In the genomic region with DNA sequence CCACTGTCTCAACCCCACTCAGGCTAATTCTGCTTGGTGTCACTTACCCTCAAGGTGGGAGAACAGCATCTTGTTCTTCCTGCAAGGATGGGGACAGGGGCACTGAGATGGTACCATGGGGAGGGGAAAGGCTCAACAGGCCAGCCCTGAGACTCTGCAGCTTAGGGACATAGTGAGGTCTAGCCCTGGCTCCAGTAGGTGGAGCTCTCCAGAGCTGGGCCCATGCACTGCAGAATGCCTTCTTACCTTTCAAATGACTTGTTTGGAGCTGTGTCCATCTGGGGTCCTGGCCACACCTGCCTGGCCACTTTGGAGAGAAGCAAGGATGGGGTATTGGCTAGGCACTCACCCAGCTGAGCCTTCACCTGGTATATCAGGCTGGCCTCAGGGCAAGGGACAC, we compare ENCODE assay signal across 18 mouse cellular contexts. TPM values are rescaled to one million over a fixed set of nuclear protein-coding genes. Genes with fewer than 3 reads are reported as not detected.
A peak's percentile ranks its signal among the peaks of the same experiment; 100 is the strongest.
DNase-seq lines count a peak whose midpoint lies in the region; ATAC-seq and TF ChIP-seq lines count a peak whose summit lies in the region.
"Had no signal": no experiment of that assay in that cellular context is flagged by ENCODE, and none has a peak within 500 bp of the region (broad histone marks: within the 10 kb centered on the region; RNA-seq: fewer than 3 reads in every experiment).

No protein-coding gene starts in this region.

- H3K4me1 ChIP-seq in liver, adult 2 months (ENCODE audit: control insufficient read depth, insufficient read depth, low read length): no peaks in the 10 kb centered on the region
- peaks cover 8 to 10% of the 10 kb centered on the region in 2 experiments for H3K4me1 ChIP-seq in MEL (ENCODE audit: control insufficient read depth in 1 of 2, insufficient read depth in 2 of 2, low read length in 2 of 2)
- H3K4me1 ChIP-seq in liver, embryonic 12.5 days: 0 out of 2 replicates have a peak, but pooled peaks cover 4% of the 10 kb centered on the region
- no peaks in the 10 kb centered on the region for H3K4me1 ChIP-seq in hindbrain, embryonic 11.5 days (replicated peaks; ENCODE audit: control insufficient read depth, insufficient read depth, low read length)
- H3K4me1 ChIP-seq: hindbrain, embryonic 15.5 days had no signal

- peak; percentile 20; the same call in 1 of the 2 replicates for TF ChIP-seq CTCF in liver, adult 2 months (IDR thresholded peaks at IDR 0.05; ENCODE audit: low read depth, low read length)
- peak; percentile 15 to 52 (median 43); a peak in 4 of 6 replicates for TF ChIP-seq CTCF in MEL (IDR thresholded peaks at IDR 0.05 in 2 of 3, conservative IDR thresholded peaks at IDR 0.05 in 1 of 3; ENCODE audit: control insufficient read depth in 1 of 3, insufficient read depth in 1 of 3, low read depth in 2 of 3, low read length in 3 of 3, poor library complexity in 1 of 3, severe bottlenecking in 1 of 3)

- no peak; the same call in 1 of the 2 replicates for TF ChIP-seq RAD21 in MEL (IDR thresholded peaks at IDR 0.05; ENCODE audit: low read depth, low read length)

- H3K36me3 ChIP-seq in liver, adult 2 months (ENCODE audit: control insufficient read depth, insufficient read depth, low read length): no peaks in the 10 kb centered on the region
- H3K36me3 ChIP-seq in MEL (ENCODE audit: control insufficient read depth in 1 of 2, insufficient read depth in 2 of 2, low read length in 2 of 2): peaks cover 0 to 6% of the 10 kb centered on the region in 2 experiments; a peak in 2 of 4 replicates
- no peaks in the 10 kb centered on the region for H3K36me3 ChIP-seq in liver, embryonic 12.5 days
- peaks cover 8% of the 10 kb centered on the region for H3K36me3 ChIP-seq in splenic B cell, adult 2 months (ENCODE audit: control insufficient read depth, insufficient read depth, low read length, poor library complexity, severe bottlenecking)
- no peaks in the 10 kb centered on the region for H3K36me3 ChIP-seq in hindbrain, embryonic 11.5 days (ENCODE audit: control insufficient read depth, insufficient read depth, low read length)
- H3K36me3 ChIP-seq: hindbrain, embryonic 15.5 days had no signal

- no peak for ATAC-seq in liver, embryonic 12.5 days
- no peak for ATAC-seq in hindbrain, embryonic 11.5 days (ENCODE audit: low FRiP score)

- no peak overlapping the region for H3K4me3 ChIP-seq in liver, adult 2 months (ENCODE audit: insufficient read depth, low read depth, low read length)
- H3K4me3 ChIP-seq in MEL (ENCODE audit: control insufficient read depth in 1 of 2, insufficient read depth in 1 of 2, low read depth in 2 of 2, low read length in 2 of 2): no peak overlapping the region
- H3K4me3 ChIP-seq in liver, embryonic 12.5 days: no peak overlapping the region
- no peak overlapping the region for H3K4me3 ChIP-seq in hindbrain, embryonic 11.5 days (ENCODE audit: low read depth, low read length)
- H3K4me3 ChIP-seq: erythroblast, embryonic 14.5 days; hindbrain, embryonic 15.5 days had no signal

- no peak overlapping the region for H3K9ac ChIP-seq in liver, adult 2 months (ENCODE audit: low read depth, low read length)
- no peak overlapping the region; the same call in 1 of the 2 replicates for H3K9ac ChIP-seq in MEL (ENCODE audit: control insufficient read depth, low read depth, low read length, poor library complexity, severe bottlenecking)
- H3K9ac ChIP-seq in liver, embryonic 12.5 days: no peak overlapping the region
- H3K9ac ChIP-seq in hindbrain, embryonic 11.5 days (ENCODE audit: low read depth, low read length): no peak overlapping the region
- H3K9ac ChIP-seq: hindbrain, embryonic 15.5 days had no signal

- H3K27ac ChIP-seq in liver, adult 2 months (replicated peaks; ENCODE audit: insufficient read depth, low read depth, low read length): no peak overlapping the region
- peak overlapping the region; percentile 75 for H3K27ac ChIP-seq in MEL (ENCODE audit: control insufficient read depth, low read depth, low read length)
- H3K27ac ChIP-seq in liver, embryonic 12.5 days: peak overlapping the region; percentile 41; the same call in 1 of the 2 replicates
- no peak overlapping the region for H3K27ac ChIP-seq in hindbrain, embryonic 11.5 days (ENCODE audit: low read depth, low read length)
- H3K27ac ChIP-seq: hindbrain, embryonic 15.5 days had no signal

- TF ChIP-seq POLR2A in liver, adult 2 months (IDR thresholded peaks at IDR 0.05; ENCODE audit: extremely low read depth, insufficient read depth, low read length): no peak
- no peak for TF ChIP-seq POLR2A in MEL (IDR thresholded peaks at IDR 0.05; ENCODE audit: control insufficient read depth in 1 of 2, insufficient read depth in 1 of 2, low read depth in 1 of 2, low read length in 2 of 2, poor library complexity in 1 of 2)

- no peak for DNase-seq in liver, adult 2 months (ENCODE audit: extremely low read depth, low read depth, low spot score)
- no peak for DNase-seq in liver
- DNase-seq in MEL (ENCODE audit: low read depth, low spot score): peak; percentile 40
- DNase-seq in splenic B cell, adult 2 months (ENCODE audit: low read depth, low spot score): peak; percentile 40
- DNase-seq in yolk sac, embryonic 10.5 days (ENCODE audit: low spot score): no peak
- no peak for DNase-seq in hindbrain, embryonic 11.5 days (ENCODE audit: low spot score)
- no peak for DNase-seq in urinary bladder, adult 18-20 months (ENCODE audit: low spot score in 2 of 2)
- DNase-seq: adrenal gland, postnatal 10 days; lung, adult 18-20 months; midbrain, embryonic 14.5 days; retina, postnatal 1 day had no signal

- H3K27me3 ChIP-seq in liver, adult 2 months (ENCODE audit: control insufficient read depth, insufficient read depth, low read length): no peaks in the 10 kb centered on the region
- no peaks in the 10 kb centered on the region for H3K27me3 ChIP-seq in MEL (ENCODE audit: control insufficient read depth in 1 of 2, insufficient read depth in 2 of 2, low read length in 2 of 2)
- no peaks in the 10 kb centered on the region for H3K27me3 ChIP-seq in liver, embryonic 12.5 days (replicated peaks)
- no peaks in the 10 kb centered on the region for H3K27me3 ChIP-seq in splenic B cell, adult 2 months (ENCODE audit: control insufficient read depth, insufficient read depth, low read length, poor library complexity, severe bottlenecking)
- no peaks in the 10 kb centered on the region for H3K27me3 ChIP-seq in hindbrain, embryonic 11.5 days (ENCODE audit: control insufficient read depth, insufficient read depth, low read length)
- H3K27me3 ChIP-seq: hindbrain, embryonic 15.5 days had no signal

- H3K4me2 ChIP-seq in liver, embryonic 12.5 days: no peak overlapping the region
- H3K4me2 ChIP-seq in hindbrain, embryonic 11.5 days (replicated peaks; ENCODE audit: low read depth, low read length): no peak overlapping the region
- H3K4me2 ChIP-seq: hindbrain, embryonic 15.5 days had no signal

- no peak for TF ChIP-seq EP300 in MEL (IDR thresholded peaks at IDR 0.05; ENCODE audit: low read depth in 1 of 2, low read length in 2 of 2)

- no peaks in the 10 kb centered on the region for H3K79me2 ChIP-seq in liver, adult 2 months (ENCODE audit: control insufficient read depth, insufficient read depth, low read length)
- no peaks in the 10 kb centered on the region for H3K79me2 ChIP-seq in MEL (ENCODE audit: control insufficient read depth, insufficient read depth, low read length, poor library complexity)

- H3K9me3 ChIP-seq in MEL (replicated peaks; ENCODE audit: insufficient read depth, low read length): no peaks in the 10 kb centered on the region
- H3K9me3 ChIP-seq in liver, embryonic 12.5 days (replicated peaks): no peaks in the 10 kb centered on the region
- no peaks in the 10 kb centered on the region for H3K9me3 ChIP-seq in hindbrain, embryonic 11.5 days (ENCODE audit: control insufficient read depth, low read length)
- H3K9me3 ChIP-seq: hindbrain, embryonic 15.5 days had no signal

RNA-seq across cellular contexts. Expression of a gene that starts 8.5 kb away (rescaled TPM):
- 0.60 and 1.0 TPM in 2 replicates for total RNA-seq in liver, adult 2 months (2014; rRNA removed)
- polyA plus RNA-seq in liver, adult 2 months (2012; rRNA removed): 0.51 and 1.4 TPM in 2 replicates
- 0.46 and 0.92 TPM in 2 replicates for total RNA-seq in MEL (2012; rRNA removed)
- polyA plus RNA-seq in MEL (2012; ENCODE audit: insufficient read depth in 1 of 2, insufficient read length in 2 of 2, low read depth in 1 of 2, low replicate concordance in 2 of 2, missing spikeins in 1 of 2): under 1 TPM in 1 of 2 experiments, not detected in 1; 0.79 TPM
- 1.7 and 1.8 TPM in 2 replicates for polyA plus RNA-seq in liver, embryonic 12.5 days (2016; fragmentation: Nextera tagmentation; extraction: Ambion mirVana)
- polyA plus RNA-seq in hindbrain, embryonic 11.5 days (2014; fragmentation: Nextera tagmentation; extraction: Ambion mirVana): 0.77 and 3.1 TPM in 2 replicates

RNA-seq across cellular contexts. Expression of a gene that starts 25.1 kb away (rescaled TPM):
- 15.3 and 25.1 TPM in 2 replicates for total RNA-seq in liver, adult 2 months (2014; rRNA removed)
- 22.6 and 24.4 TPM in 2 replicates for polyA plus RNA-seq in liver, adult 2 months (2012; rRNA removed)
- total RNA-seq in MEL (2012; rRNA removed): 268 and 304 TPM in 2 replicates
- polyA plus RNA-seq in MEL (2012; ENCODE audit: insufficient read depth in 1 of 2, insufficient read length in 2 of 2, low read depth in 1 of 2, low replicate concordance in 2 of 2, missing spikeins in 1 of 2): 100 to 1,000 TPM in 1 of 2 experiments, not detected in 1; 424 TPM
- 259 and 263 TPM in 2 replicates for polyA plus RNA-seq in liver, embryonic 12.5 days (2016; fragmentation: Nextera tagmentation; extraction: Ambion mirVana)
- polyA plus RNA-seq in hindbrain, embryonic 11.5 days (2014; fragmentation: Nextera tagmentation; extraction: Ambion mirVana): 291 and 298 TPM in 2 replicates

RNA-seq across cellular contexts. Expression of a gene that starts 33.0 kb away (rescaled TPM):
- total RNA-seq in liver, adult 2 months (2014; rRNA removed): 139 and 146 TPM in 2 replicates
- 127 and 134 TPM in 2 replicates for polyA plus RNA-seq in liver, adult 2 months (2012; rRNA removed)
- total RNA-seq in MEL (2012; rRNA removed): 451 and 471 TPM in 2 replicates
- polyA plus RNA-seq in MEL (2012; ENCODE audit: insufficient read depth in 1 of 2, insufficient read length in 2 of 2, low read depth in 1 of 2, low replicate concordance in 2 of 2, missing spikeins in 1 of 2): 100 to 1,000 TPM; 167 to 515 TPM
- 287 and 308 TPM in 2 replicates for polyA plus RNA-seq in liver, embryonic 12.5 days (2016; fragmentation: Nextera tagmentation; extraction: Ambion mirVana)
- 434 and 445 TPM in 2 replicates for polyA plus RNA-seq in hindbrain, embryonic 11.5 days (2014; fragmentation: Nextera tagmentation; extraction: Ambion mirVana)

RNA-seq across cellular contexts. Expression of a gene that starts 46.3 kb away (rescaled TPM):
- total RNA-seq in liver, adult 2 months (2014; rRNA removed): not detected in 2 replicates
- not detected in 2 replicates for polyA plus RNA-seq in liver, adult 2 months (2012; rRNA removed)
- 0.07 TPM in 1 of 2 replicates, not detected in the other for total RNA-seq in MEL (2012; rRNA removed)
- under 1 TPM in 1 of 2 experiments, not detected in 1; 0.21 TPM for polyA plus RNA-seq in MEL (2012; ENCODE audit: insufficient read depth in 1 of 2, insufficient read length in 2 of 2, low read depth in 1 of 2, low replicate concordance in 2 of 2, missing spikeins in 1 of 2)
- polyA plus RNA-seq in liver, embryonic 12.5 days (2016; fragmentation: Nextera tagmentation; extraction: Ambion mirVana): not detected in 2 replicates
- not detected in 2 replicates for polyA plus RNA-seq in hindbrain, embryonic 11.5 days (2014; fragmentation: Nextera tagmentation; extraction: Ambion mirVana)
- total RNA-seq: adrenal gland, postnatal 10 days; common myeloid progenitor, adult 5-6 weeks; gastrocnemius, postnatal 4 days had no signal
- polyA plus RNA-seq: erythroblast, embryonic 14.5 days; heart, embryonic 14.5 days; neural tube, embryonic 14.5 days had no signal

RNA-seq across cellular contexts. Expression of a gene that starts 54.1 kb away (rescaled TPM):
- 0.92 and 2.8 TPM in 2 replicates for total RNA-seq in liver, adult 2 months (2014; rRNA removed)
- polyA plus RNA-seq in liver, adult 2 months (2012; rRNA removed): 1.6 and 1.7 TPM in 2 replicates
- 3.5 and 4.4 TPM in 2 replicates for total RNA-seq in MEL (2012; rRNA removed)
- polyA plus RNA-seq in MEL (2012; ENCODE audit: insufficient read depth in 1 of 2, insufficient read length in 2 of 2, low read depth in 1 of 2, low replicate concordance in 2 of 2, missing spikeins in 1 of 2): 1 to 10 TPM in 1 of 2 experiments, not detected in 1; 7.4 TPM
- polyA plus RNA-seq in liver, embryonic 12.5 days (2016; fragmentation: Nextera tagmentation; extraction: Ambion mirVana): 0.94 and 1.0 TPM in 2 replicates
- polyA plus RNA-seq in hindbrain, embryonic 11.5 days (2014; fragmentation: Nextera tagmentation; extraction: Ambion mirVana): 7.4 and 8.0 TPM in 2 replicates

Comparison
In these comparisons a context has a peak if more than half of its experiments do, and no peak if none do; other contexts are left out.
1. H3K27ac ChIP-seq: peak in MEL (single experiment) and liver, embryonic 12.5 days (single experiment); none in liver, adult 2 months (single experiment) and hindbrain, embryonic 11.5 days (single experiment).
2. DNase-seq: peak in MEL (single experiment) and splenic B cell, adult 2 months (single experiment); none in liver, adult 2 months (single experiment), liver (single experiment), yolk sac, embryonic 10.5 days (single experiment), hindbrain, embryonic 11.5 days (single experiment) and urinary bladder, adult 18-20 months (0 of 2).